Mouse (Mus musculus) embryonic facial prominence, embryonic 11.5 days (tissue): ENCODE data around the gene Fkbp15. TPM values are rescaled to one million over a fixed set of nuclear protein-coding genes. Genes with fewer than 3 reads are reported as not detected.

Source experiments
- ATAC-seq: fragments of 200-750 bp; cut with Nextera tagmentation; replicated peaks from 2 replicates; pipeline ENCODE4 v1.8.0; 2017; ENCODE audit warnings: low read depth; ENCODE audit not compliant: insufficient number of reproducible peaks, low FRiP score, low TSS enrichment
- DNase-seq: peaks from one replicate; pipeline ENCODE4 v3.0.0-alpha.2; 2015; ENCODE audit warnings: low spot score
- H3K27ac ChIP-seq: fragments of 300-500 bp; sonication (generic); replicated peaks from 2 replicates; pipeline ENCODE4 v1.5.1; 2014; ENCODE audit warnings: mild to moderate bottlenecking, low read depth, low read length, control low read depth
- H3K27me3 ChIP-seq: fragments of 300-500 bp; sonication (generic); 2 replicates; pipeline ENCODE4 v1.6.1; 2014; ENCODE audit warnings: mild to moderate bottlenecking, low read length, moderate library complexity, mixed read lengths; ENCODE audit not compliant: control insufficient read depth, insufficient read depth
- H3K36me3 ChIP-seq: fragments of 300-500 bp; sonication (generic); replicated peaks from 2 replicates; pipeline ENCODE4 v1.6.1; 2014; ENCODE audit warnings: low read depth, mild to moderate bottlenecking, low read length, moderate library complexity, mixed read lengths; ENCODE audit not compliant: control insufficient read depth, insufficient read depth
- H3K4me1 ChIP-seq: fragments of 300-500 bp; sonication (generic); 2 replicates; pipeline ENCODE4 v1.6.1; 2014; ENCODE audit warnings: low read length, mixed read lengths; ENCODE audit not compliant: control insufficient read depth, insufficient read depth
- H3K4me2 ChIP-seq: fragments of 300-500 bp; sonication (generic); 2 replicates; pipeline ENCODE4 v1.6.1; 2014; ENCODE audit warnings: low read depth, mild to moderate bottlenecking, control low read depth, low read length, moderate library complexity
- H3K4me3 ChIP-seq: fragments of 300-500 bp; sonication (generic); 2 replicates; pipeline ENCODE4 v1.5.1; 2014; ENCODE audit warnings: low read depth, low read length, control low read depth
- H3K9ac ChIP-seq: fragments of 300-500 bp; sonication (generic); replicated peaks from 2 replicates; pipeline ENCODE4 v1.6.1; 2014; ENCODE audit warnings: mild to moderate bottlenecking, control low read depth, low read length
- H3K9me3 ChIP-seq: fragments of 300-500 bp; sonication (generic); replicated peaks from 2 replicates; pipeline ENCODE4 v1.6.1; 2016; ENCODE audit warnings: mild to moderate bottlenecking, low read length, inconsistent platforms, mixed read lengths; ENCODE audit not compliant: control insufficient read depth
- WGBS: fragments of 180-500 bp; shearing (Covaris S2); extraction: QIAGEN DNeasy Blood & Tissue Kit; methylation state at CpG from one replicate; pipeline ENCODE4 v1.1.7; 2014; 5-methylcytosine and 5-hydroxymethylcytosine counted together
- polyA plus RNA-seq: library from polyadenylated mRNA; unstranded; fragments of >200 nt; fragmentation: Nextera tagmentation; extraction: Ambion mirVana; gene quantifications from 2 replicates; pipeline ENCODE4 v1.2.1, GENCODE M21; 2014

Fkbp15 gene
- polyA plus RNA-seq, 1 experiment from 2014 or later, result 16.3 TPM

GRCm38 (mm10) chr4:62306840-62307239 is 53.5 kb downstream of the Fkbp15 start:
- ATAC-seq, result no peak
- no peak overlapping the region for H3K4me2 ChIP-seq
- WGBS, result 83% methylated on average over 4 of the region's 4 CpGs
- H3K27ac ChIP-seq, result no peak overlapping the region
- H3K36me3 ChIP-seq, result no peaks in the 10 kb centered on the region; the same call in none of the 2 replicates
- no peaks in the 10 kb centered on the region for H3K27me3 ChIP-seq
- no peak for DNase-seq
- no peaks in the 10 kb centered on the region for H3K4me1 ChIP-seq
- H3K4me3 ChIP-seq, result no peak overlapping the region
- no peaks in the 10 kb centered on the region for H3K9me3 ChIP-seq
- H3K9ac ChIP-seq, result no peak overlapping the region

GRCm38 (mm10) chr4:62306301-62306700 is 54.0 kb downstream of the Fkbp15 start:
- Histone ChIP-seq H3K4me2 (no peak overlapping the region), H3K27me3 (no peaks in the 10 kb centered on the region), H3K4me3 (no peak overlapping the region), H3K4me1 (no peaks in the 10 kb centered on the region), H3K9me3 (no peaks in the 10 kb centered on the region), H3K36me3 (no peaks in the 10 kb centered on the region; the same call in none of the 2 replicates), H3K27ac (no peak overlapping the region), H3K9ac (no peak overlapping the region)
- no peak for DNase-seq
- ATAC-seq, result no peak
- WGBS, result 88% methylated on average over 1 of the region's 1 CpGs

- DNase-seq (no peak), ATAC-seq (no peak)
- Histone ChIP-seq H3K4me2 (no peak overlapping the region), H3K4me3 (no peak overlapping the region), H3K9ac (no peak overlapping the region), H3K9me3 (no peaks in the 10 kb centered on the region), H3K27ac (no peak overlapping the region), H3K27me3 (no peaks in the 10 kb centered on the region), H3K36me3 (no peaks in the 10 kb centered on the region; the same call in none of the 2 replicates), H3K4me1 (no peaks in the 10 kb centered on the region)
- 78% methylated on average over 1 of the region's 1 CpGs for WGBS
These were observed 57.1 kb downstream of the Fkbp15 start for GRCm38 (mm10) chr4:62303288-62303687.

- Histone ChIP-seq H3K36me3 (no peaks in the 10 kb centered on the region; the same call in none of the 2 replicates), H3K9ac (no peak overlapping the region)
These were observed 57.6 kb downstream of the Fkbp15 start for GRCm38 (mm10) chr4:62302795-62303194.

GRCm38 (mm10) chr4:62300001-62300400 is 60.3 kb downstream of the Fkbp15 start:
- no peaks in the 10 kb centered on the region for H3K27me3 ChIP-seq
- WGBS, result 84% methylated on average over 2 of the region's 2 CpGs
- H3K4me1 ChIP-seq, result no peaks in the 10 kb centered on the region
- no peak overlapping the region for H3K4me3 ChIP-seq
- H3K4me2 ChIP-seq, result no peak overlapping the region
- DNase-seq, result no peak
- H3K27ac ChIP-seq, result no peak overlapping the region
- H3K9ac ChIP-seq, result no peak overlapping the region
- H3K9me3 ChIP-seq, result no peaks in the 10 kb centered on the region
- no peaks in the 10 kb centered on the region; the same call in none of the 2 replicates for H3K36me3 ChIP-seq
- no peak for ATAC-seq

More at GRCm38 (mm10) chr4:62302795-62303194, 57.6 kb downstream of the Fkbp15 start:
- 52% methylated on average over 2 of the region's 2 CpGs for WGBS
- no peak for ATAC-seq
- DNase-seq, result no peak
- Histone ChIP-seq H3K4me3 (no peak overlapping the region), H3K4me1 (no peaks in the 10 kb centered on the region), H3K27me3 (no peaks in the 10 kb centered on the region), H3K4me2 (no peak overlapping the region), H3K9me3 (no peaks in the 10 kb centered on the region), H3K27ac (no peak overlapping the region)

- 80% methylated on average over 3 of the region's 3 CpGs for WGBS
- no peaks in the 10 kb centered on the region for H3K27me3 ChIP-seq
- no peaks in the 10 kb centered on the region for H3K4me1 ChIP-seq
- H3K9me3 ChIP-seq, result no peaks in the 10 kb centered on the region
- H3K9ac ChIP-seq, result no peak overlapping the region
- no peak for DNase-seq
- no peak overlapping the region for H3K4me3 ChIP-seq
- no peak for ATAC-seq
- no peak overlapping the region for H3K27ac ChIP-seq
- H3K4me2 ChIP-seq, result no peak overlapping the region
- H3K36me3 ChIP-seq, result no peaks in the 10 kb centered on the region; the same call in 1 of the 2 replicates
These were observed 62.8 kb downstream of the Fkbp15 start for GRCm38 (mm10) chr4:62297280-62298130.

GRCm38 (mm10) chr4:62294741-62295140 is 65.6 kb downstream of the Fkbp15 start:
- ATAC-seq, result no peak
- 87% methylated on average over 1 of the region's 1 CpGs for WGBS
- H3K4me3 ChIP-seq, result no peak overlapping the region
- H3K4me1 ChIP-seq, result no peaks in the 10 kb centered on the region
- no peak for DNase-seq
- H3K9ac ChIP-seq, result no peak overlapping the region
- H3K36me3 ChIP-seq, result no peaks in the 10 kb centered on the region; the same call in 1 of the 2 replicates
- H3K9me3 ChIP-seq, result no peaks in the 10 kb centered on the region
- H3K27ac ChIP-seq, result no peak overlapping the region
- no peak overlapping the region for H3K4me2 ChIP-seq
- no peaks in the 10 kb centered on the region for H3K27me3 ChIP-seq

- H3K4me3 ChIP-seq, result no peak overlapping the region
- no peaks in the 10 kb centered on the region for H3K4me1 ChIP-seq
- no peaks in the 10 kb centered on the region for H3K9me3 ChIP-seq
- no peak for DNase-seq
- H3K4me2 ChIP-seq, result no peak overlapping the region
- WGBS, result 71% methylated on average over 10 of the region's 10 CpGs
- no peaks in the 10 kb centered on the region for H3K36me3 ChIP-seq
- H3K27me3 ChIP-seq, result no peaks in the 10 kb centered on the region
- no peak overlapping the region for H3K27ac ChIP-seq
- ATAC-seq, result no peak
- no peak overlapping the region for H3K9ac ChIP-seq
These were observed 67.0 kb downstream of the Fkbp15 start for GRCm38 (mm10) chr4:62293219-62293861.
